Mouse (Mus musculus) thymus, adult 2 months (tissue): ENCODE measurements around the gene Fhit.

ENCODE experiments used
- CTCF ChIP-seq: fragments of 200-500 bp; IDR thresholded peaks from 2 replicates; pipeline ENCODE4 v1.5.1; 2012; ENCODE audit warnings: mild to moderate bottlenecking, control low read depth, low read length, moderate library complexity, borderline replicate concordance; ENCODE audit not compliant: control insufficient read depth, poor library complexity, insufficient read depth; ENCODE audit errors: extremely low read depth
- POLR2A ChIP-seq: fragments of 200-500 bp; IDR thresholded peaks from 2 replicates; pipeline ENCODE4 v1.6.1; 2012; ENCODE audit warnings: mild to moderate bottlenecking, low read length, control low read depth, moderate library complexity; ENCODE audit not compliant: control insufficient read depth, poor library complexity, insufficient read depth; ENCODE audit errors: extremely low read depth

DNA sequence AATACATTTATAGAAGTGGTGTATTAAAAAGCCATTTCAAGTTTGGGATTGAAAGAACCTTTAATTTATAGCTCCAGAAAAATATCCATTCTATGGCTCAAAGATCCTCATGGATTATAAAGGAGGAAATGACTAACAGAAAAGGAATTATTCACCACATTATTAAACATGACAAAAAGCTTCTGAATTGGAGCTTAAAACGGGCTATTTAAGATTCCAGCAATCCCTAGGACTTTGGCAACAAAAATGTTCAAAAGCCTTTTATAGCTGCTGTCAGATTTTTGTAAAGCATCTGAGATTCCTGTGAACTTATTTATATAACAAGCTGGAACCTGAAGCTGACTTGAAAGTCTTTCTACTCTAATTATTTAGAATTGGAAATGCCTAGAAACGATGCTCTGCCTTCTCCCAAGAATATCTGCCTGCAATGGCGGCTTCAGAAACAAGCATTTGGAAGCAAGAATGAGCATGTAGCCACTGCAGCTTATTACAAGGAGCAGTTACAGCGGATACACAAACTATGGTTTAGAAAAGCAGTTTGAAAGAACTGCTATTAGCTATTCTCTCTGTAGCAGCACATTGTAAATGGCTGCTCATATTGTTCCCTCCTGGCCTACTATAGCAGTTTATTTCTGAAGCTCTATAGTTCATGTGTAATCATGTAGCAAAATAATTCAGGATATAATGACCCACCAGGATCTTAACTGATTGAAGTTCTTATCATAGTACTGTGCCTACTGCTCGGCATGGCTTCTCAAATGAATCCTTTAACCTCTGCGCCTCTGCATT, 995.0 kb downstream of the Fhit start:
- no peak for TF ChIP-seq CTCF
- no peak for TF ChIP-seq POLR2A
